Mouse (Mus musculus): Measurements from ENCODE around the gene Arhgap22. TPM values are rescaled to one million over a fixed set of nuclear protein-coding genes. Genes with fewer than 3 reads are reported as not detected.
A peak's percentile ranks its signal among the peaks of the same experiment; 100 is the strongest.

Arhgap22 gene
- polyA plus RNA-seq, 1 experiment from 2014 or later = 3.8 TPM

DNA sequence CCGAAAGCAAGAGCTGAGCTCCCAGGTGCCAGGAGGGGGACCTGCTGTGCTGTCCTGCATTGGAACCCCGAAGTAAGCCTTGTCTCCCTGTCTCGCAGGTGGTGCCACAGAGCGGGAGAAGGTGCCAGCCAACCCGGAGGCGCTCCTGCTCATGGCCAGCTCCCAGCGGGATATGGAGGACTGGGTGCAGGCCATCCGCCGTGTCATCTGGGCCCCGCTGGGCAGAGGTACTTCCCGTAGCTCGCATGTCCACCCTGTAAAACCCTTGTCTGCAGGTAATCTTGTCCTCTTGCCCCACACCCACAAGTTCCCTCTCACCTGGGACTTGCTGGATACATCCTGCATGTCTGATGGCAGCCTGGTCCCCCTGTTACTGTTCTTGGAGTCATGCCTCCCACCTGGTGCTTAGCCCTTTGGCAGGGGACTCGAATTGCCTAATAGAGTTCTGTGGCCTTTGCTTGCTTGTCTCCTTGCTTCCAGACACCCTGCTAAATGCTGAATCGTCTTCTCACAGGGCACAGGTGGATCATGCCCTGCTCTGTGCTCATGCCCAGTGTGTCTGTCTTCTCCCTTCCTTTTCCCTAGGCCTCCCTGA is 129.4 kb downstream of the Arhgap22 start:
- H3K4me3 ChIP-seq (replicated peaks; ENCODE audit: low read depth, low read length) = no peak overlapping the region
- no peak overlapping the region for H3K4me2 ChIP-seq (ENCODE audit: low read length)

DNA sequence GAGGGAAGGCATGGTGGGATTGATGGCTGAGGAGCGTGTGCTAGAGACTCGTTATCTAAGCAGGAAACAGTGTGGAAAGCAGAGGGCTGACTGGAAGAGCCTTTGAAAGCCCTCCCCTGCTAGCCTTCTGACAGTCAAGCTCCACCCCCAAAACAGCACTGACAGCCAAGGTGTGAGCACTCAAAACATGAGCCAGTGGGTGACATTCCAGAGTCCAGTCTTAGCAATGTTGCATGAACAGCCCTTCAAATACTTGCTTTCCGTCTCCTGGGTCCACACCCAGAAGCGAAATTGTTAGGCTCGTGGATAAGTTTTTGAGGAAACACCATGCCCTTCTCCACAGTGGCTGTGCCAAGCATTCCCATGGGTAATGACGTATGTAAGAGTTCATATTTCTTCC is 132.7 kb downstream of the Arhgap22 start:
- peaks cover 9% of the 10 kb centered on the region; the same call in 1 of the 2 replicates for H3K27me3 ChIP-seq (ENCODE audit: insufficient read depth, low read length)
- H3K36me3 ChIP-seq (ENCODE audit: insufficient read depth, low read length) = no peaks in the 10 kb centered on the region
- no peak overlapping the region for H3K9ac ChIP-seq (ENCODE audit: low read depth, low read length)
- TF ChIP-seq CTCF (IDR thresholded peaks at IDR 0.05; ENCODE audit: low read depth) = no peak
- H3K9me3 ChIP-seq (replicated peaks; ENCODE audit: low read length) = no peaks in the 10 kb centered on the region
- no peak overlapping the region for H3K4me2 ChIP-seq (ENCODE audit: low read length)
- ATAC-seq (replicated peaks; ENCODE audit: low FRiP score, low read depth) (no peak), DNase-seq (ENCODE audit: low spot score) (no peak)
- no peak overlapping the region for H3K27ac ChIP-seq
- H3K4me3 ChIP-seq (replicated peaks; ENCODE audit: low read depth, low read length) = no peak overlapping the region
- WGBS = 55% methylated on average over 6 of the region's 6 CpGs
- no peaks in the 10 kb centered on the region for H3K4me1 ChIP-seq (replicated peaks; ENCODE audit: insufficient read depth, low read length)

More for the DNA sequence above, 129.4 kb downstream of the Arhgap22 start:
- ATAC-seq (replicated peaks; ENCODE audit: low FRiP score, low read depth) (no peak), DNase-seq (ENCODE audit: low spot score) (no peak)
- Histone ChIP-seq H3K36me3 (ENCODE audit: insufficient read depth, low read length) (no peaks in the 10 kb centered on the region), H3K9ac (ENCODE audit: low read depth, low read length) (no peak overlapping the region), H3K27me3 (ENCODE audit: insufficient read depth, low read length) (no peaks in the 10 kb centered on the region), H3K4me1 (replicated peaks; ENCODE audit: insufficient read depth, low read length) (no peaks in the 10 kb centered on the region), H3K9me3 (replicated peaks; ENCODE audit: low read length) (no peaks in the 10 kb centered on the region), H3K27ac (no peak overlapping the region)
- 81% methylated on average over 14 of the region's 14 CpGs for WGBS
- TF ChIP-seq CTCF (IDR thresholded peaks at IDR 0.05; ENCODE audit: low read depth) = no peak

DNA sequence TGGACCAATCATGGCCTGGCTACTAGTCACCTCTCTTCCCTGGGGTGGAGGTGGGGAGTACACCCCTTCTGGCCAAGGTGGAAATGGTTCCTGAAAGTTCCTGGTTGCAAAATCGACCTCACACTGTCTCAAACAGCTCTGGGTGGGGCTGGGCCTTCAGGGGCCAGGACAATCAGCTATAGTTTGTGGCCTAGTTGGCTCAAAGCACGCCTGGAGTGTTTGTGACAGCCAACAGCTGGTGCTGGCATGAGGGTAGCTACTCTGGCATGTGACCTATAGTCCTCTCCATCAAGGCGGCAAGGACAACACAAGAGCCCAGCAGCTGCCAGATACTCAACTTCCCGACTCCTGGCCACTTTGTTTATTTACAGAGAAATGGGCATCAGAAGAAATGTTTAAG is 133.9 kb downstream of the Arhgap22 start:
- no peak for TF ChIP-seq CTCF (IDR thresholded peaks at IDR 0.05; ENCODE audit: low read depth)
- no peaks in the 10 kb centered on the region for H3K4me1 ChIP-seq (replicated peaks; ENCODE audit: insufficient read depth, low read length)
- H3K27me3 ChIP-seq (ENCODE audit: insufficient read depth, low read length) = peaks cover 15% of the 10 kb centered on the region; the same call in 1 of the 2 replicates
- ATAC-seq (replicated peaks; ENCODE audit: low FRiP score, low read depth) (no peak), DNase-seq (ENCODE audit: low spot score) (no peak)
- 46% methylated on average over 4 of the region's 4 CpGs for WGBS
- no peak overlapping the region for H3K4me3 ChIP-seq (replicated peaks; ENCODE audit: low read depth, low read length)
- no peaks in the 10 kb centered on the region for H3K36me3 ChIP-seq (ENCODE audit: insufficient read depth, low read length)
- no peaks in the 10 kb centered on the region for H3K9me3 ChIP-seq (replicated peaks; ENCODE audit: low read length)
- H3K4me2 ChIP-seq (ENCODE audit: low read length) = no peak overlapping the region
- no peak overlapping the region for H3K9ac ChIP-seq (ENCODE audit: low read depth, low read length)
- H3K27ac ChIP-seq = no peak overlapping the region

DNA sequence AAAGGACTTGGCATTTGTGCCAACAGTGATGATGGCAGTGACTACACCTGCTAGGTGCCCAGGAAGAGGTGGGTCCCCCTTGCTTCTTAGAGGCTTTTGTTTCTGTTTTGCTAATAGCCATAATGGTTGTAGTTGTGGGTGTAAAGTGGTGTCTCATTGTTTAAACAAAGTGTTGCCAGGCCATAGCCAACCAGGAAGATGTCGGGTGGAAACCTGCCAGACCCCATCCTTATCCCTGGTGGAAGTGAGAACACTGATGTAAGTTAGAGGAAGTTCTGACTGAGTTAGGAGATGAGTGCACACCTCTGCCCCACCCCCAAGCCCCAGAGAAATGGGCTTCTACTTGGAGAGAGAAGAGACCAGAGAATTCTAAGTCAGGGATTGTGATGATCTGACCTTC is 134.3 kb downstream of the Arhgap22 start:
- peaks cover 15% of the 10 kb centered on the region; the same call in 1 of the 2 replicates for H3K27me3 ChIP-seq (ENCODE audit: insufficient read depth, low read length)
- H3K9me3 ChIP-seq (replicated peaks; ENCODE audit: low read length) = no peaks in the 10 kb centered on the region
- no peaks in the 10 kb centered on the region for H3K4me1 ChIP-seq (replicated peaks; ENCODE audit: insufficient read depth, low read length)
- no peak for TF ChIP-seq CTCF (IDR thresholded peaks at IDR 0.05; ENCODE audit: low read depth)
- H3K36me3 ChIP-seq (ENCODE audit: insufficient read depth, low read length) = no peaks in the 10 kb centered on the region
- H3K9ac ChIP-seq (ENCODE audit: low read depth, low read length) = no peak overlapping the region
- no peak overlapping the region for H3K4me3 ChIP-seq (replicated peaks; ENCODE audit: low read depth, low read length)
- DNase-seq (ENCODE audit: low spot score) (no peak), ATAC-seq (replicated peaks; ENCODE audit: low FRiP score, low read depth) (no peak)
- no peak overlapping the region for H3K27ac ChIP-seq
- H3K4me2 ChIP-seq (ENCODE audit: low read length) = no peak overlapping the region
- 69% methylated on average over 1 of the region's 1 CpGs for WGBS

DNA sequence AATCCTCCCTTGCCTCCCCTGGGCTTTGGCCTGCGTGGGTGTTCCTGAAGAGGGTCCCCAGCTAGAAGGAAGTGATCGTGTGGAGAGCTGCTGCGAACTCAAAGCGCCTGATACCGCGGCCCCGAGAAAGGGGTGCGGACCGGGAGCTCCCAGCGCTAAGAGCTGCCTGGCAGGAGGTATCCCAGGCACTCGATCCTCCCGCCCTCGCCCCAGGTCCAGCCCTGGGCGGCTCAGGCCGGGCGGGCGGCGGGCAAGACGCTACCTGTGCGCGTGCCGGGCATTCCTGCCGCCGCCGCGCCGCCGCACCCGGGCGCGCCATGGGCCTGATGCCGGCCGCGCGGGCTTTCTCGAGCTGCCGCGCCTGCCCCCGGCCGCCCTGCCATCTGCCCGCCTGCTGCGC is 137.2 kb downstream of the Arhgap22 start:
- no peak for TF ChIP-seq CTCF (IDR thresholded peaks at IDR 0.05; ENCODE audit: low read depth)
- H3K9me3 ChIP-seq (replicated peaks; ENCODE audit: low read length) = no peaks in the 10 kb centered on the region
- peak overlapping the region; percentile 30 for H3K4me3 ChIP-seq (replicated peaks; ENCODE audit: low read depth, low read length)
- no peak for DNase-seq (ENCODE audit: low spot score)
- peak; percentile 69; the same call in 1 of the 2 replicates for ATAC-seq (replicated peaks; ENCODE audit: low FRiP score, low read depth)
- no peak overlapping the region for H3K27ac ChIP-seq
- peak overlapping the region; percentile 36 for H3K9ac ChIP-seq (ENCODE audit: low read depth, low read length)
- no peaks in the 10 kb centered on the region for H3K4me1 ChIP-seq (replicated peaks; ENCODE audit: insufficient read depth, low read length)
- H3K36me3 ChIP-seq (ENCODE audit: insufficient read depth, low read length) = no peaks in the 10 kb centered on the region
- peaks cover 15% of the 10 kb centered on the region; the same call in 1 of the 2 replicates for H3K27me3 ChIP-seq (ENCODE audit: insufficient read depth, low read length)
- 2% methylated on average over 42 of the region's 42 CpGs for WGBS
- peak overlapping the region; percentile 71 for H3K4me2 ChIP-seq (ENCODE audit: low read length)

DNA sequence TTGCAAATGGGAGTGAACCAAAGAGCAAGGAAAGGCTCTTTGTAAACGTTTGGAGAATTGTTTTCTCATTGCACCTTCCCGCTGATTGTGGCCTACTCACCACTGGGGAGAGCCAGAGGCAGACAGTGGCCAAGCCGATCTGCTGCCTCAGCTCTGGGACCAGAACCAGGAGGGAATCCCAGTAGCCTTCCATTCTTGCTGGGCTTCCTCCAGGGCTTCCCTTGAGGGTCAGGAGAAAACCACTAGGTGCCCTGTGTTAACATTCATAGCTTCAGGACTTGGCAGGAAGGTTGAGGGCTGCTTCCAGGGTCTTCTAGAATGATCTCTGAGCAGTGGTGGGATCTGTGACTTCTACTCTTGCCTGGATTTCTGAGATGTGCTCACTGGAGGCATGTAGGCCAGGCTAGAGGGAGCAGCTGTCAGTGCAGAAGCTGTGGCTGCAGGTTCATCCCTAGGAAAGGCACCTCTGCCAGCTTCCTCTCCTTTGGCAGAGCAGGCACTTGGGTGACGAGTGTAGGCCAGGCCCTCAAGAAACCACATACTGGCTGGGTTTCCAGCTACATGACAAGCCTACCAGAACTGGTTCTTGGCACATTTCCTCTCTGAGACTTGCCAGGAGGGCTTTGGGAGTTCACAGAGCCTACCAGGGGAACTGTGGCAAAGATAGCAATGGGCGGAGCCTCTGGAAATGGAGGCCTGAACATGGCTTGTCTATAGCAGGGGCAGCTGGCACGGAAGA is 138.3 kb downstream of the Arhgap22 start:
- Histone ChIP-seq H3K27me3 (ENCODE audit: insufficient read depth, low read length) (peaks cover 15% of the 10 kb centered on the region; the same call in 1 of the 2 replicates), H3K4me2 (ENCODE audit: low read length) (no peak overlapping the region), H3K4me3 (replicated peaks; ENCODE audit: low read depth, low read length) (no peak overlapping the region), H3K4me1 (replicated peaks; ENCODE audit: insufficient read depth, low read length) (no peaks in the 10 kb centered on the region), H3K36me3 (ENCODE audit: insufficient read depth, low read length) (no peaks in the 10 kb centered on the region), H3K9ac (ENCODE audit: low read depth, low read length) (no peak overlapping the region), H3K27ac (no peak overlapping the region), H3K9me3 (replicated peaks; ENCODE audit: low read length) (no peaks in the 10 kb centered on the region)
- TF ChIP-seq CTCF (IDR thresholded peaks at IDR 0.05; ENCODE audit: low read depth) = no peak
- ATAC-seq (replicated peaks; ENCODE audit: low FRiP score, low read depth) (no peak), DNase-seq (ENCODE audit: low spot score) (no peak)
- 66% methylated on average over 6 of the region's 6 CpGs for WGBS
